Mouse (Mus musculus): ENCODE results near the gene Gm3336.

Gene Gm3336

GRCm38 (mm10) chr8:70716521-70717400, 1.6 kb upstream of the Gm3336 start:
- DNase-seq (ENCODE audit: low spot score in 2 of 2) = no peak

GRCm38 (mm10) chr8:70719796-70720270, 1.5 kb downstream of the Gm3336 start:
- no peak for DNase-seq (ENCODE audit: low spot score in 2 of 2)

DNA sequence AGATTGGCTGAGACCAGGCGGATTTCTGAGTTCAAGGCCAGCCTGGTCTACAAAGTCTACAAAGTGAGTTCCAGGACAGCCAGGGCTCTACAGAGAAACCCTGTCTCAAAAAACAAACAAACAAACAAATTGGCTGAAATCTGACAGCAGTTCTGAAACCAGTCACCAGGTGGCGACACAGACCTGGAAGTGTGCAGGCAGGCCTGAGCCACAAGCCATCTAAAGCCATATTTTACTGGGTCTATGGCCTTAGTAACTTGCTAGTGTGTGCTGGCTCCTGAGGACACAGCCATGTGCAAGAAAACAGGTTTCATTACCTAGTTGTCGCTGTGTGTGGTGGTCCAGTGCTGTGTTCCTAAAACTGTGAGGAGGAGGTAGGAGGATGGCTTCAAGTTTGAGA, 2.4 kb downstream of the Gm3336 start:
- DNase-seq (ENCODE audit: low spot score in 2 of 2) = peak; percentile 85 to 88

DNA sequence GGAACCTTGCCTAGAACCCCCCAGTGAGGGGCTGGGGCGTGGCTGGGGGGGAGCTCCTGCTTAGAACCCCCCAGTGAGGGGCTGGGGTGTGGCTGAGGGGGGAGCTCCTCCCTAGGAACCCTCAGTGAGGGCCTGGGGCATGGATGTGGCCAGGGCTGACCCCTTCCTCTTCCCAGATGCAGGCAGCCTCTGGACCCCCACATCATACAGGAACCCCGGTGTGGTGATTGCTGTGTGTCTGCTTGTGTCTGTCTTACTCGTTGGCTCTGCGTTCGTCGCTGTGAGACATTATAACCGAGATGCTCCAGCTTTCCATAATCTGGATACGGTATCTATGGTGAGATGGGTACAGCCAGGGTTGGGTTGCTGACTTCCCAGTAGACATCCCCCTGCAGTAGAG, 3.3 kb downstream of the Gm3336 start:
- DNase-seq (ENCODE audit: low spot score in 2 of 2) = no peak

DNA sequence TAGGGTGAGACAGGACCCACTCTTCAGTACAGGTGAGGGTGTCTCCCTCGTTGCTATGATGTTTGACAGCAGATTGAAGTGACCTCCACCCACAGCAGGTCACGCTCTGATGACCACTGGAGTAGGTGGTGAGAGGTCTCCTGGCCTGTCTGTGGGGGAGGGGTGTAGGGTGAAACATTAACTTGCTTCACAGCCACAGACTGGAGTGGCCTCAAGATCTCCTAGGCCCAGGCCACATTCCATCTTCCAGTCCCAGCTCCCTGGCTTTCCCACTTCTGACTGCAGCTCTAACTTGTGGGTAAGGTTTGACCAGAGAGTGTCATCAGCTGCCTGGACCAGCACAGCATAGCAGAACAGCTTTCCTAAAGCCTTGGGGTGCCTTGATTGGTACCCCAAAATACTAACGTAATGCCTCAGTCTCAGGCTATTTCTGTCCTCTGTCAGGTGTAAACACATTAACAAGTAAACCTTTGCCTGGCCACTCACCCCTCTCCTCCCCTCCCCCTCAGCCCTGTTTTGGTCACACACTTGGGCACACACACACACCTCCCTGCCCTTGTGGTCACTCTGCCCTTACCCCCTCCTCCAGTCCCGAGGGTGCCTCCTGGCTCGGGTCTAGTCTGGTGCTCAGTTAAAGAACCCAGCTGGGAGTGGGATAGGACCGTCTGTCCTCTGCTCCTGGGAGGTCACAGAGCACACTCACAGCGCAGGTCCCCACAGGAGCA, 5.3 kb downstream of the Gm3336 start, which contains the start of gene Pde4c:
Gene Pde4c (plus strand): TSS at position 235 of the 725 bp plus-strand sequence.
- no peak for DNase-seq (ENCODE audit: low spot score in 2 of 2)

- no peak for DNase-seq (ENCODE audit: low spot score in 2 of 2)
These were observed 5.9 kb downstream of the Gm3336 start for GRCm38 (mm10) chr8:70724216-70724615.

- no peak for DNase-seq (ENCODE audit: low spot score in 2 of 2)
These were observed 7.6 kb downstream of the Gm3336 start for GRCm38 (mm10) chr8:70725792-70726447.

DNA sequence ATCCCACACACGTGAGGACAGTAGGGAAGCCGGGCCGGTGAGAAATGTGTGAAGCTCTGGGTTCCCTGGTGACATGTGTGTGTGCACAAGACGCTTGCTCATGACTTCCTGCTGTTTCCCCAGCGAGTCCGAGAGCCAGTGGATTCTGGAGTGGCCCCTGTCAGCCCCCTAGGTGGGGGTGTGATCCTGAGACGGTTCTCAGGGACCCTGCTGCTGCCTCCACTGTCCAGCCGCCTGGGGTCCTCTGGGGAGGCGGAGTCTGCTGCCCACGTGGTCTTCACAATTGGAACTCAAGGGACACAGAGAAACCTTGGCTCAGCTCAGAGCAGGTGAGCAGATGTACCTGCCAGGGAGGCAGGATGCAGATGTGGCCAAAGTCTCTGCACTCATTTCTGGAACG, 8.4 kb downstream of the Gm3336 start:
- DNase-seq (ENCODE audit: low spot score in 2 of 2) = no peak

DNA sequence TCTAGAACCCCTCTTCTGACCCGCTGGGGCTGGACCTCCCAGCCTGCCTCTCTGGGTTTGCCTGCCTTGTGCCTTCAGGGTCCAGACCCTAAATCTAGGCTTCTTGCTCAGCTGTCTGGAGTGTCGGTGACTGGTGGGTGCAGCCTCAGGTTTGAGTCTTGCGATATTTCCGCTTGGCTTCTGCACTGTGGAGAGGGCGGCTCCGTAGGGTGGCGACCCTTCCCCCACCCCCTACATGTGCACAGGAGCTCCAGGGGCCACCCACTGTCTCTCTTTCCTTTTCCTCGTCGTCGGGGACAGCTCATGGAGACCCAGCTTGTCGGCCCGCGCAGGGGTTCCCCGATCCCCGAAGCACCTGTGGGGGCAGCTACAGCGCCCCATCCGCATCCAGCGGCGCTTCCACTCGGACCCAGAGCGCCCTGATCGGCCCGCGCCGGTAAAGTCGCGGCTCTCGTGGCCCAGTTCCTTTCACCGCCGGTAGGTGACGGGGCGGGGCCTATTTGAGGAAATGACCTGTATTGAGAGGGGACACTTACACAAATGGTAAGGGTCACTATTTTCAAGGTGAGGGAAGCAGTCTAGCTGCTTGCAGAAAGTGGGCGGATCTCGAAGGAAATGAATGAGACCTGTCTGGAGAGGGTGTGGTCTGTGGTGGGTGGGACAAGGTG, 11.6 kb downstream of the Gm3336 start:
- no peak for DNase-seq (ENCODE audit: low spot score in 2 of 2)

DNA sequence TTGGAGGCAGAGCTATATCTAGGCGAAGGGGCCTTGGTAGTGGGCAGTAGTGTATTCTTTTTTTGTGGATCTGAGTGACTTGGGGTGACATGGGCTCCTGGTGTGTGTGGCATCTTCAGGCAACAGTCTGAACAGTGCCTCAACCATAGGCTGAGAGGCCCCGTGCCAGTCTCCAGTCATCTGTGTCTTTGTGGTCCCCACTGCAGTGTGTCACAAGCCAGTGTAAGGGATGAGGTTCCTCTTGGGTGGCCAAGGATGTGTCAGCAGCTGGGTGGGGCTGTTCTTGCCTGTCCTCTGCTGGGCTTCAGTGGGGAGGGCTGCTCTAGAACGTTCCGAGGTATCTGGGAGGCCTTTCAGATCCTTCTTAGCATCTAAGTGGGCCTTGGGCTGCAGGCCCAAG, 12.6 kb downstream of the Gm3336 start:
- no peak for DNase-seq (ENCODE audit: low spot score in 2 of 2)

- no peak for DNase-seq (ENCODE audit: low spot score in 2 of 2)
These were observed 19.4 kb downstream of the Gm3336 start for GRCm38 (mm10) chr8:70737705-70738104.

- DNase-seq (ENCODE audit: low spot score in 2 of 2) = no peak
These were observed 19.9 kb downstream of the Gm3336 start for GRCm38 (mm10) chr8:70738211-70738610.

DNA sequence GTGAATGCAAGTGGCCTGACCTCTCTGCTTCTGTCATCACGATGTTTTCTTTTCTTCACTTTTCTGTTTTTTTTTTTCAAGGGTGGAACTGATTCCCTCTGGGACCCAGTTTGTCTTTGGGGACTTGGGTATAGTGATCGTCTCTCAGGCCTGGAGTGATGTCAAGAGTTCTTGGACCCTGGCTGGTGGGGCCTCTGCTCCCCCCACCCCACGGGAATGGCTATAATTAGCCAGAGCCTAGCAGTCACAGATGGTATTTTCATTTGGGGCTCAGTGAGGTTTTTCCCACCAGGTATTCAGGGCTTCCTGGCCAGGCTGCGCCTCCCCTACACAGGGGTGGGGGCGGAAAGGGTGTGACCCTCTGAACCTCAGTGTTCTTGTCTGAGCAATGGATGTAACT, 23.3 kb downstream of the Gm3336 start:
- DNase-seq (ENCODE audit: low spot score in 2 of 2) = no peak

DNA sequence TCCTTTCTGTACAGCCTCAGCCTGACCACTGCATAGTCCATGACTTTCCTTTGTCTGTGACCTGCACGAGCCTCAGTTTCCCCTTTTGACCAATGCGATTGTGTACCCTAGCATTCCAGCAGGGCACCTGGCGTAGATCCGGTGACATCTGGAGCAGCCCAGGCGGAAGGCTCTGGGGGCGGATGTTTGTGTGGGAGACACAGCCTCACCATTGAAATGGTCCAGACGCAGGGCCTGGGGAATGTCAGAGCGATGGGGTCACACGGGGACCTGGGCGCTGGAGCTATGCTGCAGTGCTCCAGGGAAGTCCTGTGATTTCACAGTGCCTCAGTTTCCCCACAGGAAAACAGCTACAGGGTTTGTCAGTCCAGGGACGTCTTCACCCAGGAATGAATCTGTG, 23.8 kb downstream of the Gm3336 start:
- no peak for DNase-seq (ENCODE audit: low spot score in 2 of 2)

- no peak for DNase-seq (ENCODE audit: low spot score in 2 of 2)
These were observed 24.8 kb downstream of the Gm3336 start for GRCm38 (mm10) chr8:70742981-70743655.

DNA sequence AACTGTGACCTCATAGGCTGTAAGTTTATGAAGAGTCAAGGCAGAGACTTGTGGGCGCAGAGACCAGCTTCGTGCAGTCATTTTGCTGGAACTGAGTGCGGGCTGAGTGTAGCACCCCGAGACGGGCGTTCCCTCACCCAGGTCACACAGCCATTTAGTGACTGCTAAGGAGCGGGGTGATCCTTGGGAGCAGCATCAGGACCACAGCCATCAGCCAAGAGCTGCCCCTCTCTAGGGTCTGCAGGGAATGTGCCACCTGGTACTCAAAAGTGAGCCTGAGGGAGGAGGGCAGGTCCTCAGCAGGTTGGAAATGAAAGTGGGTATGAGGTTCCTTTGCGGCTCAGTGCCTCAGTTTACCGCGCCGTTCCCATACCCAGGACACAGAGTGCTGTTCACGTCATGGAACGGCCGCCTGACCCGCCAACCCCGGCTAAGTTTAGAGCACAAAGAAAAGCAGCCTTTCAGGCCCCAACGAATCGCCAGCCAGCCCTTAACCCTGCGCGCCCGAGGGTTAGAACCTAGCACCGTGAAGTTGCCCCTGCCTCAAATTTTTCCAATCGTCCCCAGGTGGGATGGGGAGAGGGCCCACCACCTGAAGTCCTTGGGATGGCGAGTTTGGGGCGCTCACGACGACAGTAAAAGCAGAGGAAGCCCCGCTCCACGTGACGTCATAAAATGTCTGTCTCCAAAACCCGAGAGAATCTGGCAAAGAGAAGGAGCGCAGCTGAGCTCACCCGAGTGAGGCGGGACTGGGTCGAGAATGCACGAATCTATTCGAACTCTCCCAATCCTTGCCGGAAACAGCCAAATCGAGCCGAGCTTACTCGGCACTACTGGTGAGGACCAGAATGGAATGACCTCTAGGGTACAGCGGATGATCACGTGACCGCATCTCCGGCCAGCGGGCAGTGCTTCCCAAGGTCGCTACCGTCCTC, 25.6 kb downstream of the Gm3336 start:
- DNase-seq (ENCODE audit: low spot score in 2 of 2) = peak in 1 of 2 experiments; percentile 44

- DNase-seq (ENCODE audit: low spot score in 2 of 2) = no peak
These were observed 26.5 kb downstream of the Gm3336 start for GRCm38 (mm10) chr8:70744806-70745205.

GRCm38 (mm10) chr8:70745691-70746220, 27.4 kb downstream of the Gm3336 start:
- DNase-seq (ENCODE audit: low spot score in 2 of 2) = no peak

- no peak for DNase-seq (ENCODE audit: low spot score in 2 of 2)
These were observed 28.3 kb downstream of the Gm3336 start for GRCm38 (mm10) chr8:70746676-70747075.

All from right cerebral cortex, adult 2 months (tissue).